ENCODE assay signal across 10 mouse cellular contexts in genomic region chr19:29412476-29413420, GRCm38 (mm10). TPM values are rescaled to one million over a fixed set of nuclear protein-coding genes. Genes with fewer than 3 reads are reported as not detected.
DNase-seq lines count a peak whose midpoint lies in the region; ATAC-seq lines count a peak whose summit lies in the region.
"Had no signal": no experiment of that assay in that cellular context is flagged by ENCODE, and none has a peak within 500 bp of the region (broad histone marks: within the 10 kb centered on the region; RNA-seq: fewer than 3 reads in every experiment).

No protein-coding gene starts in this region.

- H3K27ac ChIP-seq in embryonic facial prominence, embryonic 12.5 days, result peak overlapping the region; percentile 91
- H3K27ac ChIP-seq in limb, embryonic 15.5 days, result peak overlapping the region; percentile 82

- 31% methylated on average over 6 of the region's 6 CpGs for WGBS in embryonic facial prominence, embryonic 12.5 days
- 29% methylated on average over 6 of the region's 6 CpGs for WGBS in limb, embryonic 15.5 days

- DNase-seq in cerebellum, adult 9-11 months, result peak; percentile 5
- no peak for DNase-seq in cerebellum, postnatal 25 days
- DNase-seq in kidney, postnatal 14 days, result peak; percentile 51
- DNase-seq in kidney, adult 9 months, result no peak
- no peak for DNase-seq in B cell, adult 2 months
- no peak for DNase-seq in spleen, postnatal 14 days (ENCODE audit: low spot score in 2 of 2)
- DNase-seq: adrenal gland, postnatal 36 days had no signal

- H3K4me2 ChIP-seq in embryonic facial prominence, embryonic 12.5 days (replicated peaks), result no peak overlapping the region
- H3K4me2 ChIP-seq in limb, embryonic 15.5 days, result no peak overlapping the region

- no peak overlapping the region for H3K9ac ChIP-seq in embryonic facial prominence, embryonic 12.5 days
- H3K9ac ChIP-seq in limb, embryonic 15.5 days, result no peak overlapping the region

- no peaks in the 10 kb centered on the region for H3K27me3 ChIP-seq in embryonic facial prominence, embryonic 12.5 days
- H3K27me3 ChIP-seq in limb, embryonic 15.5 days, result no peaks in the 10 kb centered on the region

- no peaks in the 10 kb centered on the region for H3K36me3 ChIP-seq in embryonic facial prominence, embryonic 12.5 days
- H3K36me3 ChIP-seq in limb, embryonic 15.5 days, result no peaks in the 10 kb centered on the region

- H3K4me1 ChIP-seq in embryonic facial prominence, embryonic 12.5 days, result peaks cover 18% of the 10 kb centered on the region; the same call in 1 of the 2 replicates
- peaks cover 7% of the 10 kb centered on the region for H3K4me1 ChIP-seq in limb, embryonic 15.5 days

- no peak overlapping the region for H3K4me3 ChIP-seq in embryonic facial prominence, embryonic 12.5 days
- H3K4me3 ChIP-seq in limb, embryonic 15.5 days, result no peak overlapping the region
- H3K4me3 ChIP-seq: myocyte had no signal

- ATAC-seq in embryonic facial prominence, embryonic 12.5 days (ENCODE audit: insufficient number of reproducible peaks, insufficient read depth, low FRiP score, low TSS enrichment), result peak; percentile 79
- ATAC-seq in limb, embryonic 15.5 days (ENCODE audit: insufficient number of reproducible peaks, low FRiP score, low TSS enrichment, low read depth), result 0 out of 2 replicates have a peak, but pooled peaks have one; percentile 63

- H3K9me3 ChIP-seq in embryonic facial prominence, embryonic 12.5 days, result no peaks in the 10 kb centered on the region
- no peaks in the 10 kb centered on the region for H3K9me3 ChIP-seq in limb, embryonic 15.5 days

RNA-seq across cellular contexts. Expression of gene Pdcd1lg2, which starts 2.0 kb away (rescaled TPM):
- polyA plus RNA-seq in embryonic facial prominence, embryonic 12.5 days (2016; fragmentation: Nextera tagmentation; extraction: Ambion mirVana), result 0.15 TPM in 1 of 2 replicates, not detected in the other
- polyA plus RNA-seq in limb, embryonic 15.5 days (2015; fragmentation: Nextera tagmentation; extraction: Ambion mirVana), result not detected in 2 replicates
- polyA plus RNA-seq: myocyte had no signal

RNA-seq across cellular contexts. Expression of gene Cd274, which starts 45.5 kb away (rescaled TPM):
- polyA plus RNA-seq in embryonic facial prominence, embryonic 12.5 days (2016; fragmentation: Nextera tagmentation; extraction: Ambion mirVana), result 0.14 and 0.32 TPM in 2 replicates
- polyA plus RNA-seq in limb, embryonic 15.5 days (2015; fragmentation: Nextera tagmentation; extraction: Ambion mirVana), result 0.31 and 0.36 TPM in 2 replicates

RNA-seq across cellular contexts. Expression of gene Plgrkt, which starts 45.6 kb away (rescaled TPM):
- polyA plus RNA-seq in embryonic facial prominence, embryonic 12.5 days (2016; fragmentation: Nextera tagmentation; extraction: Ambion mirVana), result 69.4 and 72.8 TPM in 2 replicates
- 70.3 and 72.3 TPM in 2 replicates for polyA plus RNA-seq in limb, embryonic 15.5 days (2015; fragmentation: Nextera tagmentation; extraction: Ambion mirVana)

Comparison
In these comparisons a context has a peak if more than half of its experiments do, and no peak if none do; other contexts are left out.
1. DNase-seq: peak in cerebellum, adult 9-11 months (single experiment) and kidney, postnatal 14 days (single experiment); none in cerebellum, postnatal 25 days (0 of 2), kidney, adult 9 months (single experiment), B cell, adult 2 months (0 of 2) and spleen, postnatal 14 days (0 of 2).